Mouse (Mus musculus) kidney, embryonic 16.5 days (tissue): ENCODE results near the gene Prss42. TPM values are rescaled to one million over a fixed set of nuclear protein-coding genes. Genes with fewer than 3 reads are reported as not detected.
A peak's percentile ranks its signal among the peaks of the same experiment; 100 is the strongest.

Experiments used
- ATAC-seq: fragments of 200-750 bp; cut with Nextera tagmentation; 2 replicates; pipeline ENCODE4 v1.8.0; 2017; ENCODE audit warnings: moderate TSS enrichment; ENCODE audit not compliant: low FRiP score, low TSS enrichment
- H3K27ac ChIP-seq: fragments of 300-500 bp; sonication (generic); 2 replicates; pipeline ENCODE4 v1.5.1; 2014; ENCODE audit warnings: low read length
- H3K27me3 ChIP-seq: fragments of 300-500 bp; sonication (generic); 2 replicates; pipeline ENCODE4 v1.6.1; 2014; ENCODE audit warnings: low read length, control low read depth, mixed read lengths; ENCODE audit not compliant: insufficient read depth
- H3K36me3 ChIP-seq: fragments of 300-500 bp; sonication (generic); 2 replicates; pipeline ENCODE4 v1.6.1; 2014; ENCODE audit warnings: low read length, control low read depth, mixed read lengths; ENCODE audit not compliant: insufficient read depth
- H3K4me1 ChIP-seq: fragments of 300-500 bp; sonication (generic); 2 replicates; pipeline ENCODE4 v1.6.1; 2014; ENCODE audit warnings: low read length, control low read depth, mixed read lengths; ENCODE audit not compliant: insufficient read depth
- H3K4me2 ChIP-seq: fragments of 300-500 bp; sonication (generic); replicated peaks from 2 replicates; pipeline ENCODE4 v1.6.1; 2014; ENCODE audit warnings: low read depth, low read length
- H3K4me3 ChIP-seq: fragments of 300-500 bp; sonication (generic); 2 replicates; pipeline ENCODE4 v1.5.1; 2014; ENCODE audit warnings: mild to moderate bottlenecking, low read length
- H3K9ac ChIP-seq: fragments of 300-500 bp; sonication (generic); replicated peaks from 2 replicates; pipeline ENCODE4 v1.6.1; 2014; ENCODE audit warnings: low read length
- H3K9me3 ChIP-seq: fragments of 300-500 bp; sonication (generic); 2 replicates; pipeline ENCODE4 v1.6.1; 2016; ENCODE audit warnings: low read length, control low read depth
- WGBS: fragments of 180-500 bp; shearing (Covaris S2); extraction: QIAGEN DNeasy Blood & Tissue Kit; methylation state at CpG from one replicate; pipeline ENCODE4 v1.1.7; 2014; 5-methylcytosine and 5-hydroxymethylcytosine counted together
- polyA plus RNA-seq: library from polyadenylated mRNA; unstranded; fragments of >200 nt; fragmentation: Nextera tagmentation; extraction: Ambion mirVana; gene quantifications from 2 replicates; pipeline ENCODE4 v1.2.1, GENCODE M21; 2015

Gene Prss42
- polyA plus RNA-seq, 1 experiment from 2014 or later = not detected

GRCm38 (mm10) chr9:110821436-110821835 lies 23.5 kb downstream of the Prss42 start:
- Histone ChIP-seq H3K9ac (no peak overlapping the region), H3K4me3 (no peak overlapping the region), H3K27ac (no peak overlapping the region), H3K36me3 (no peaks in the 10 kb centered on the region), H3K4me2 (no peak overlapping the region), H3K27me3 (no peaks in the 10 kb centered on the region), H3K4me1 (no peaks in the 10 kb centered on the region), H3K9me3 (no peaks in the 10 kb centered on the region)
- ATAC-seq = no peak
- 84% methylated on average over 7 of the region's 7 CpGs for WGBS

DNA sequence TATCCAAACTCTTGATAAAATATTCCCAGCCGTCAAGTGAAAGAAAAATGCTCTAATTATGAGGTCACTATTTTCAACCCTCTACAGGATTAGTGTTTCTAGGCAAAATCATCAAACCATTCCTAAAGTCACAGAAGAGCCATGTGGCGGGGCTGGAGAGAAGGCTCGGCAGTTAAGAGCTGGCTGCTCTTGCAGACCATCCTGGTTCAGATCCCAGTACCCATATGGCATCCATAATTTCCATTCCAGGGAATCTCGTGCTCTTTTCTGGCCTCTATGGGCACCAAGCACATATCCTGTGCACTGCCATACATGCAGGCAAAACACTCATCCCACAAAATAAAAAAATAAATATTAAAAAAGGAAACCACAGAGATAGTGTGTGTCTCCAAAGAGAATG lies 27.5 kb downstream of the Prss42 start:
- H3K4me1 ChIP-seq = no peaks in the 10 kb centered on the region
- no peak overlapping the region for H3K27ac ChIP-seq
- 78% methylated on average over 4 of the region's 4 CpGs for WGBS
- no peak overlapping the region for H3K4me2 ChIP-seq
- no peaks in the 10 kb centered on the region for H3K36me3 ChIP-seq
- no peaks in the 10 kb centered on the region for H3K9me3 ChIP-seq
- no peak for ATAC-seq
- no peaks in the 10 kb centered on the region for H3K27me3 ChIP-seq
- no peak overlapping the region for H3K9ac ChIP-seq
- H3K4me3 ChIP-seq = no peak overlapping the region

DNA sequence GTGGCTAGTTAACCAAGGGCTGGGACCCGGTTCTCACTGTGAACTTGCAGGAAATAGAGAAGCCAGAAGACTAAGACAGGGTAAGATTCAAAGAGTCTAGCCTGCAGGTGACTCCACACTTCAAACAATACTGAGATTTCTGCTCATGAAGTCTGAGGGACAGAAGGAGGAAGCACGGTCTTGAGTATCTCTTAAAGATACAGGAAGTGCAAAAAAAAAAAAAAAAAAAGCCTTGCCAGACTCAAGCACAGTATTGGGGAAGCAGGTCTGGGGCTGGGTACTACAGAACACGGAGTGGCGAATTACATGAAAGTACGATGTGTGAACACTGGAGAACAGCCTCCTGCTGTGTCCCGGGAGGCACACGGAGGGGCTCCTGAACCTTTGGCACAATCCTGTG lies 27.9 kb downstream of the Prss42 start:
- no peaks in the 10 kb centered on the region for H3K27me3 ChIP-seq
- no peak overlapping the region for H3K9ac ChIP-seq
- no peaks in the 10 kb centered on the region for H3K9me3 ChIP-seq
- WGBS = 78% methylated on average over 7 of the region's 7 CpGs
- H3K4me2 ChIP-seq = no peak overlapping the region
- H3K4me3 ChIP-seq = no peak overlapping the region
- H3K27ac ChIP-seq = no peak overlapping the region
- no peak for ATAC-seq
- H3K4me1 ChIP-seq = no peaks in the 10 kb centered on the region
- H3K36me3 ChIP-seq = no peaks in the 10 kb centered on the region

DNA sequence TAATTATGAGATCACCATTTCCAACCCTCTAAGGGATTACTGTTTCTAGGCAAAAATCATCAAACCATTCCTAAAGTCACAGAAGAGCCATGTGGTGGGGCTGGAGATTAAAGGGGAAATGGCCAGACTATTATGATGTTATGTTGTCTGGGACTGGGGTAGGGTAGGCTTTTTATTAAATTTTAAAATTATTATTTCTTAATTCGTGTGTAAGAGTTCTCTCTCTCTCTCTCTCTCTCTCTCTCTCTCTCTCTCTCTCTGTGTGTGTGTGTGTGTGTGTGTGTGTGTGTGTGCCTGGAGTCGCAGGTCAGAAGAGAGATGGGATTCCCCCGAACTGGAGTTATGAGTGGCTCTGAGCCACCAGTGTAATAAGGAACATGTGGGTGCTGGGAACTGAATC lies 28.4 kb downstream of the Prss42 start, which contains the start of gene Prss43:
Gene Prss43, plus strand, starts transcription at position 301 of the 400 bp plus-strand sequence.
- no peaks in the 10 kb centered on the region for H3K27me3 ChIP-seq
- H3K36me3 ChIP-seq = no peaks in the 10 kb centered on the region
- ATAC-seq = no peak
- no peaks in the 10 kb centered on the region for H3K4me1 ChIP-seq
- no peak within 1 kb of the TSS for H3K9ac ChIP-seq
- WGBS = 78% methylated on average over 3 of the region's 3 CpGs
- H3K9me3 ChIP-seq = no peaks in the 10 kb centered on the region
- no peak within 1 kb of the TSS for H3K4me2 ChIP-seq
- H3K4me3 ChIP-seq = no peak within 1 kb of the TSS
- H3K27ac ChIP-seq = no peak within 1 kb of the TSS

- no peaks in the 10 kb centered on the region for H3K9me3 ChIP-seq
- no peaks in the 10 kb centered on the region for H3K36me3 ChIP-seq
- H3K4me1 ChIP-seq = no peaks in the 10 kb centered on the region
- H3K4me2 ChIP-seq = no peak overlapping the region
- no peak for ATAC-seq
- WGBS = 72% methylated on average over 5 of the region's 5 CpGs
- H3K4me3 ChIP-seq = no peak overlapping the region
- H3K27me3 ChIP-seq = no peaks in the 10 kb centered on the region
- no peak overlapping the region for H3K9ac ChIP-seq
- no peak overlapping the region for H3K27ac ChIP-seq
These were observed 35.1 kb downstream of the Prss42 start for GRCm38 (mm10) chr9:110833021-110833420.

- Histone ChIP-seq H3K27ac (no peak within 1 kb of the TSS), H3K9ac (no peak within 1 kb of the TSS), H3K4me1 (no peaks in the 10 kb centered on the region), H3K4me2 (no peak within 1 kb of the TSS), H3K27me3 (no peaks in the 10 kb centered on the region), H3K9me3 (no peaks in the 10 kb centered on the region), H3K4me3 (no peak within 1 kb of the TSS), H3K36me3 (no peaks in the 10 kb centered on the region)
- no peak for ATAC-seq
- WGBS = 79% methylated on average over 19 of the region's 19 CpGs
These were observed 36.4 kb downstream of the Prss42 start, which contains the start of gene Prss45 for GRCm38 (mm10) chr9:110834411-110834810. TSS of gene Prss45 (plus strand) at chr9:110834588.

GRCm38 (mm10) chr9:110834961-110835360 lies 37.0 kb downstream of the Prss42 start:
- Histone ChIP-seq H3K36me3 (no peaks in the 10 kb centered on the region), H3K4me3 (no peak overlapping the region), H3K9ac (no peak overlapping the region), H3K27ac (no peak overlapping the region), H3K4me2 (no peak overlapping the region), H3K27me3 (no peaks in the 10 kb centered on the region), H3K9me3 (no peaks in the 10 kb centered on the region), H3K4me1 (no peaks in the 10 kb centered on the region)
- ATAC-seq = peak; percentile 39; the same call in 1 of the 2 replicates
- WGBS = 38% methylated on average over 10 of the region's 10 CpGs

- ATAC-seq = no peak
- no peak overlapping the region for H3K9ac ChIP-seq
- H3K4me2 ChIP-seq = no peak overlapping the region
- H3K27ac ChIP-seq = no peak overlapping the region
- no peaks in the 10 kb centered on the region for H3K9me3 ChIP-seq
- H3K27me3 ChIP-seq = no peaks in the 10 kb centered on the region
- H3K4me3 ChIP-seq = no peak overlapping the region
- no peaks in the 10 kb centered on the region for H3K36me3 ChIP-seq
- H3K4me1 ChIP-seq = peaks cover 4% of the 10 kb centered on the region
- WGBS = 51% methylated on average over 2 of the region's 2 CpGs
These were observed 38.1 kb downstream of the Prss42 start for GRCm38 (mm10) chr9:110836112-110836511.

DNA sequence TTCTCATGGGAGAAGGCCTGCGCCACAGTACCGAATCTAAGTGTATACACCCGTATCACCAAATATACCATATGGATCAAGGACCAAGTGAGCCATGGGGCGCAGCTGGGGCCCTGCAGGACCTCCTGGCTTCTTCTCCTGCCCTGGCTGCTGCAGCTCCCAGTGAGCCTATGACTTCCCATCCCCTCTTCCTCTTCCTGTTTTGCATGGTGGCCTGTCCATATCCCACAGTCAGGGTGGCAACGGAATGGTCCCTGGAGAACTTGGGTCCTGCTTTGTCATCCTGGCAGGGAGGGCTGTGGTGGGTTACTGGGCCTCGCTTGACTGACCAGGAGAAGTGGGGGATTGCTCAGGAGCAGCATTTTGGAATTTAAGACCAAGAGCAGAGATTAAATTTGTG lies 42.9 kb downstream of the Prss42 start:
- no peak overlapping the region for H3K9ac ChIP-seq
- no peaks in the 10 kb centered on the region for H3K9me3 ChIP-seq
- no peaks in the 10 kb centered on the region for H3K27me3 ChIP-seq
- no peak overlapping the region for H3K27ac ChIP-seq
- ATAC-seq = no peak
- 78% methylated on average over 6 of the region's 6 CpGs for WGBS
- no peaks in the 10 kb centered on the region for H3K36me3 ChIP-seq
- peaks cover 10% of the 10 kb centered on the region for H3K4me1 ChIP-seq
- no peak overlapping the region for H3K4me3 ChIP-seq
- no peak overlapping the region for H3K4me2 ChIP-seq

- Histone ChIP-seq H3K27me3 (no peaks in the 10 kb centered on the region), H3K4me2 (no peak overlapping the region), H3K9me3 (no peaks in the 10 kb centered on the region), H3K36me3 (no peaks in the 10 kb centered on the region), H3K27ac (no peak overlapping the region), H3K4me1 (peaks cover 10% of the 10 kb centered on the region), H3K4me3 (no peak overlapping the region), H3K9ac (no peak overlapping the region)
- no peak for ATAC-seq
- 41% methylated on average over 2 of the region's 2 CpGs for WGBS
These were observed 43.5 kb downstream of the Prss42 start for GRCm38 (mm10) chr9:110841438-110841837.
